Mouse (Mus musculus) bone marrow macrophage, adult 2 months (primary cell): ENCODE measurements at regions not wholly inside any gene's neighbourhood (a gene's known extent, or its start where the extent isn't known, plus 50 kb on each side); places are given as distances from the start of the nearest gene placed in this dataset.

Experiments used
- H3K27ac ChIP-seq: 2 replicates; pipeline ENCODE4 v1.5.1; 2012; ENCODE audit warnings: low read depth, low read length; ENCODE audit not compliant: insufficient read depth
- H3K4me1 ChIP-seq: 2 replicates; pipeline ENCODE4 v1.6.1; 2012; ENCODE audit warnings: low read length; ENCODE audit not compliant: control insufficient read depth, insufficient read depth
- H3K4me3 ChIP-seq: 2 replicates; pipeline ENCODE4 v1.5.1; 2012; ENCODE audit warnings: mild to moderate bottlenecking, low read length, moderate library complexity; ENCODE audit not compliant: insufficient read depth
- CTCF ChIP-seq: IDR thresholded peaks from 2 replicates; pipeline ENCODE4 v1.5.1; 2012; ENCODE audit warnings: low read depth, mild to moderate bottlenecking, low read length, moderate library complexity
- POLR2A ChIP-seq: IDR thresholded peaks from 2 replicates; pipeline ENCODE4 v1.6.1; 2012; ENCODE audit warnings: mild to moderate bottlenecking, low read depth, low read length, borderline replicate concordance

DNA sequence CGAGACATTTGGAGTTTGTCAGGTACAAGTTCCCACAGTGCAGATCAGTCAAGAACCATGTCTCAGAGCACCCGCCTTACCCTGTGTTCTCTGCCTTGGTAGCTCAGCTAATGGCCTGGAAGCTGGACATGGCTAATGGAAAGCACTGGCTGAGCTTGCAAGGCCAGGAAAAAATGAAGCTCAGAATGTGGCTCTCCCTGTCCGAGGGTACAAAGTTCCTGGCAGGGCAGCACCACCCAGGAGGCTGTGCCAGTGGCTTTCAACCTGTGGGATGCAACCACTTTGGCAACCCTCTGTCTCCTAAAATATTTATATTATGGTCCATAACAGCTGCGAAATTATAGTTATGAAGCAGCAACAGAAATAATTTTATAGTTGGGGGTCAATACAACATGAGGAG is 354.6 kb upstream of the Arid1b start:
- no peaks in the 10 kb centered on the region for H3K4me1 ChIP-seq
- H3K4me3 ChIP-seq = no peak overlapping the region
- TF ChIP-seq CTCF = no peak
- TF ChIP-seq POLR2A = no peak
- H3K27ac ChIP-seq = no peak overlapping the region

- TF ChIP-seq CTCF = no peak
- TF ChIP-seq POLR2A = no peak
- H3K4me3 ChIP-seq = no peak overlapping the region
- H3K4me1 ChIP-seq = no peaks in the 10 kb centered on the region
- H3K27ac ChIP-seq = no peak overlapping the region
These were observed 353.6 kb upstream of the Arid1b start for GRCm38 (mm10) chr17:4640555-4640954.

- no peaks in the 10 kb centered on the region for H3K4me1 ChIP-seq
- TF ChIP-seq POLR2A (no peak), CTCF (no peak)
- no peak overlapping the region for H3K27ac ChIP-seq
- H3K4me3 ChIP-seq = no peak overlapping the region
These were observed 353.0 kb upstream of the Arid1b start for GRCm38 (mm10) chr17:4641166-4641565.

DNA sequence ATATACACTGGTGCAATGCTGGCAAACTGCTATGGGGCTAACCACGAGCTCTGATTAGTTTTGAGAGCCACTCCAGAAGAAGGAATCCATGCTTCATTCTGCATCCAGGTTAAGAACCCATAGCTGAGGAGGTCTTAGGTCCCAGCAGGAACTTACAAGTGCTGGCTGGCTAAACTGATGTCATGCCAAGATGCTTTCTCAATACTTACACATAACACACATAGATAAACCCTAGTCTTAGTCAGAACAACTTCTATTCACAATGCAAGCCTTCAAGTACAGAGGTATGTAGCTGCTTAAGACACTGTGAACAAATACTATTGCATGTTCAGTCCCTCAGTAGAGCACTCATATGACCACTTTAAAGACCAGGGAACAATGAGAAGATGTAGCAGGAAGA is 352.1 kb upstream of the Arid1b start:
- H3K27ac ChIP-seq = no peak overlapping the region
- no peaks in the 10 kb centered on the region for H3K4me1 ChIP-seq
- H3K4me3 ChIP-seq = no peak overlapping the region
- TF ChIP-seq POLR2A (no peak), CTCF (no peak)

GRCm38 (mm10) chr17:4643343-4643742 is 350.8 kb upstream of the Arid1b start:
- no peak overlapping the region for H3K27ac ChIP-seq
- no peak for TF ChIP-seq CTCF
- no peak for TF ChIP-seq POLR2A
- H3K4me1 ChIP-seq = no peaks in the 10 kb centered on the region
- H3K4me3 ChIP-seq = no peak overlapping the region

GRCm38 (mm10) chr17:4648603-4649002 is 345.5 kb upstream of the Arid1b start:
- no peak overlapping the region for H3K27ac ChIP-seq
- no peak for TF ChIP-seq CTCF
- no peak for TF ChIP-seq POLR2A
- no peaks in the 10 kb centered on the region for H3K4me1 ChIP-seq
- no peak overlapping the region for H3K4me3 ChIP-seq

DNA sequence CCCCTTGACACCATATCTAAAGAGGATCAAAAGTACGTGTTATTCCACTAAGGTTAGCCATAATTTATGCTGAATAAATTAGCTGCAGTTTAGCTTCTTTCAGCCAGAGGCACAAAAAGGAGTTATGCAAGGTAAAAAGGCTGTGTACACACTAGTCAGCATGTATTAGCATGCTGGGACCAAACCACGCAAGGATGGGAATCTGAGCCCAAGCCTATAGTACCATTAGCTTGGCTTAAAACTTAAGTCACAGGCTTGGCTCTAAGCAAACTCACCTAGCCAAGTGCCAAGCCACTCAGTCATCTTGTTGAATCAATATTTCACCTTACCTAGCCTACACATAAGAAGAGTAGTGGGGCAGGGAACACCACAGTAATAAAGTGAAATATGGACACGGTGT is 339.9 kb upstream of the Arid1b start:
- Histone ChIP-seq H3K4me3 (no peak overlapping the region), H3K4me1 (no peaks in the 10 kb centered on the region), H3K27ac (no peak overlapping the region)
- TF ChIP-seq POLR2A (no peak), CTCF (no peak)

GRCm38 (mm10) chr17:4661996-4662395 is 332.1 kb upstream of the Arid1b start:
- Histone ChIP-seq H3K4me3 (no peak overlapping the region), H3K4me1 (no peaks in the 10 kb centered on the region), H3K27ac (no peak overlapping the region)
- TF ChIP-seq CTCF (no peak), POLR2A (no peak)

DNA sequence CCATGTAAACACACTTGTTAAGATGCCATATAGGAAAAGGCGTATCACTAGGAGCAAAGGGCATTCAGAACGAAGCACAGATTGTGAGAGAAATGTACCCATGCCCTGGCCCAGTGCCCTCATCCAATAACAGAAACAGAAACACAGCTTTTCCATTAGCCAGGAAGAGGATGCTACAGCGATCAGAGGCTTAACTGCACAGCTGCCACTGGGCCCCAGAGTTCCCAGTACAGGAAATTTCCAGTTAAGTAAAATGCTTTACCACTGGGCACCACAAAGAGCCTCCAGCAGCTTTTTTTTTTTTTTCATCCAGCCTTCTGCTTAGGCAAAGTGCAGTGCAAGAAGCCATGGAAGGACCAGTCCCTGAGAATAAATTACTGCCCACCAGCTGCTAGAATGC is 325.6 kb upstream of the Arid1b start:
- TF ChIP-seq CTCF (no peak), POLR2A (no peak)
- Histone ChIP-seq H3K27ac (no peak overlapping the region), H3K4me1 (no peaks in the 10 kb centered on the region), H3K4me3 (no peak overlapping the region)

DNA sequence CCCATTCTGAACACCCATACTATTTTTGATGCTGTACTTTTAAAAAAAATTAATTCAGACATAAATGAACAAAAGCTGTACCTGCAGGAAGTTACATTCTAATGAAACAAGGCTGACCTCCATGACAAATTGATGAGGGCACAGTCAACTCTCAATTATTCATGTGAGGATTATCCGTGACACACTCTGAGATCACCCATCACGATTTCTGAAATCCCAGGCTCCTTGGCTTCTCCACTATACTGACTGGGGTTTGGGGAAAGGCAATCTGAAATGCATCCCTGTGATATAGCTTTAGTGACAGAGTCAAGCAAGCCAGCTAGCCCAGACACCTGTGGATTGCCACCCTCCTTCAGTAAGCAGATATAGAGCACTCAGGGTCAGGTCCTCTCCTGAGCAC is 320.9 kb upstream of the Arid1b start:
- TF ChIP-seq POLR2A = no peak
- no peak for TF ChIP-seq CTCF
- no peak overlapping the region for H3K4me3 ChIP-seq
- no peaks in the 10 kb centered on the region for H3K4me1 ChIP-seq
- no peak overlapping the region for H3K27ac ChIP-seq

DNA sequence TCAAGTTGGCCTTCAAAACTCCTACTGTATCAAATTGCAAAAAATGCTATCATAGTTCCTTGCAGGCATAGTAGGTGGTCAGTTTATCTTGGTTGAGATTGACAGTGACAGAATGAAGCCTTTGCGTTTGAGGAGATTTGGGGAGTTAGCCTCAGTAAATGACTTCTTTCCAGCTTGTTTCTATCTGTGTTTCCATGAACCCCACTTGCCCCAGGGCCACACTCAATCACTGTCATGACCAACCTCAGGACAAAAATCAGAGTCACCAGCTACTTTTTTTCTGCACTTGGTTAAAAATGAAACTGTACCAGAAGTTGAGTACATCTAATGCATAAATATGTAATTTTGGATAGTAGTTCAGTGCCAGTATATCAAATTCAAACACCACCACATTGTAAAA is 287.7 kb upstream of the Arid1b start:
- no peaks in the 10 kb centered on the region for H3K4me1 ChIP-seq
- no peak overlapping the region for H3K4me3 ChIP-seq
- TF ChIP-seq CTCF (no peak), POLR2A (no peak)
- H3K27ac ChIP-seq = no peak overlapping the region
